Mouse (Mus musculus) spleen, postnatal 10 days (tissue): ENCODE measurements around the gene Kcnk4.

ENCODE experiments used
- DNase-seq, 2 experiments: peaks; one replicate each; pipeline ENCODE4 v3.0.0; 2021 to 2022; ENCODE audit warnings: low spot score in 2 of 2

Kcnk4 gene

DNA sequence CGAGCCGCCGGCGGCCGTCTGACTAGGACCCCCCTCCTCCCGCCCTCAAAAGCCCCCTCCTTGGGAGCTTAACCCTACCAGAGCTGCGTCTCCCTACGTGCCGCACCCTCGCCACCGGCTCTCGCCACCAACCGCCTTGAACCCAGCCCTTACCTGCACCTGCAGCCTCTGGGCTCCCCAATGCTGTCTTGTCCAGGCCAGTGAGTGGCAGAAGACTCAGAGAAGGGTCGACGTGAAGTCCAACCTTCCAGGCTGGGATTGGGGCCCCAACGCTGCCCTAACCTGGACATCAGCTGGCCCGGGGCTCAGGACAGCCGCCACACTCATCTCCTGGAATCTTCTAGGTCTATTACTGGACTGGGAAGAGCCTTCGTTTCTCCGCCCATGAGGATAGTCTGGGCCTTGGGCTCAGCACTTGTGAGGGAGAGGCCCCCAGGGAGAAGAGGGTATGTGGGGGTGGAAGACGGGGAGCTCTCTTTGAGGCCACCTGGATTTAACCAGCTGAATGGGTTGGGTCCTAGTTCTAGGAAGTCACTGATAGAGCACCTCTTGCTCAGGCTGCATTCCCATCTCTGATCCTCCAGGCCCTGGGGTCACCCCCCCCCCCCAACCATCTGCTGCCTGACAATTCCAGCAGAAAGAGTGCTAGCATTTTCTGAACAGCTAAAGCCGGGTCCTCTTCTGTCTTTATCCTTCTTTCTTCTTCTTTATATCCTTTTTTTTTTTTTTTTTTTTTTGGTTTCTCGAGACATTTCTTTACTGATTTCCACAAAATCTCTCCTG, at the start of gene Kcnk4:
Kcnk4 (minus strand) TSS at position 321 of the 783 bp plus-strand sequence.
- no peak for DNase-seq

GRCm38 (mm10) chr19:6983621-6984020, 49.3 kb upstream of the Kcnk4 start:
- no peak for DNase-seq

- DNase-seq: no peak
These were observed 47.1 kb upstream of the Kcnk4 start for GRCm38 (mm10) chr19:6981465-6981864.

DNA sequence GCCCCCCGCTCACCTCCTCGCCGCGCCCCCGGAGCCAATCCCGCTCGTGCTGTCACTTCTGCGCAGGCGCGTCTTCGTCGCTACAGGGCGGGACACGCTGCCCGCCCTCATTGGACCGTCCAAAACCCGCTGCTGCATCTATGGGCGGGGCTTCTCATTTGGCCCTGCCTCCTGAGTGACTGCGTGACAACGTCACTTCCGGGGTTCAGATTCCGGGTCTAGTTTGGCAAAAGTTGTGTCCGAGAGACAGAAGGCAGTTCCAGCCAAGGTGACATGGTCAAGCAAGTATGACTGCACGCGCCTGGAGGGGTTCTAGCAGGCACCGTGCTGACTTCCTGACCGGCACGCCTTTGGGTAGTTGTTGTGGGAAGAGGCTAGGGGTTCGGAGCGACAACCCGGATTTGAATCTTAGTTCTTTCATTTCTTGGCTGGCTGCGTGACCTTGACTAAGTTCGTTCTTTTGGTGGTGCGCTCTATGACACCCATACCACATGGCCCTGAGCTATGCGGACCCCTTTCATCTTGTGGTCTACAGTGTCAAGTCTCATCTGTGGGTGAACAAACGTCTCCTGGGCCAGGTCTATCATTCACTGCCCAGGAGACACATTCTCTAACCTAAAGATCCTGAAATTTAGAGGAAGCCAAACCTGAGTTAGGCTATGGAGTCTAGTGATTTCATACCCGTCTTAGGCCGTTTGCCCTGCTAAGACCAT, 46.2 kb upstream of the Kcnk4 start, which contains the start of gene Fkbp2:
Fkbp2 (minus strand) TSS at position 121 of the 713 bp plus-strand sequence.
- DNase-seq: peak in 1 of 2 experiments; percentile 99

DNA sequence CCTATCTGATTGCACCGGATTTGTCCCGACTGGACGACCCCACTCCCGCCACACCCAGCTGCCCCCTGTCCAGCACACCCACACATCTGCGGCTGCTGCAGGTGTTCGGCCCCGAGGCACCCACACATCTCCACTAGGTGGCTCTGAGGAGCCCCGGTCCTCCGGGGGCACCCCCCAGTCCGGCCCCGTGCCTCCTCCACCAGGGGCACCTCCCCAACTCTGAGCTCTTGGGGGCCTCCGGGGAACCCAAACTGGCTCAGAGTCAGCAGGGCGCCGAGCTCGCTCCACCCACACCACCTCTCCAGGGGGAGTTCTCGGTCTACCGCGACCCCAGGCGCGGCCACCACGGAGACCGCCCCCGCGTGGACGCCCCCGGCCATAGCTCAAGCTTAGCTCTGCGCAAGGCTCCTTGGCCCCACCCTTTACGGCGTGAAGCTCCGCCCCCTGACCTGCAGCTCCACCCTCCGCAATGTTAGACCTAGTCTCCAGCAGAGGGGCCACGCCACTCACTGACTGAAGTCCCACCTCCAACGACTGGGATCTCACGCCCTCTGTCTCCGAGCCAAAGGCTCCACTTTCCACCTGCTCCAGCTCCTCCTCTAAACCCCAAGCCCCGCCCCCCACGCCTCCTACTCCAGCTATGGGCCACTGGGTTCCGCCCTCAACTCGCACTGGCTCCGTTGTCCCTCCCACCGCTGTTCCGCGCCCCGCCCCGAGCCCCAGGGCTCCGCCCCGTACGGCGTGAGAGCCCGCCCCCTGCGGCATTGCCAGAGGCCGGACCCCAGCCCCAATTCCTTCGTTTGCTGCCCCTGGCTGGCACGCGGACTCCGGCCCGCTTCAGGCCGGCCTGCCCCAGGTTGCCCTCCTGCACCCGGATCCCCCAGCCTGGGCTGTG, 45.4 kb upstream of the Kcnk4 start:
- DNase-seq: peak; percentile 99 to 100

- DNase-seq: no peak
These were observed 44.7 kb upstream of the Kcnk4 start for GRCm38 (mm10) chr19:6979001-6979479.

DNA sequence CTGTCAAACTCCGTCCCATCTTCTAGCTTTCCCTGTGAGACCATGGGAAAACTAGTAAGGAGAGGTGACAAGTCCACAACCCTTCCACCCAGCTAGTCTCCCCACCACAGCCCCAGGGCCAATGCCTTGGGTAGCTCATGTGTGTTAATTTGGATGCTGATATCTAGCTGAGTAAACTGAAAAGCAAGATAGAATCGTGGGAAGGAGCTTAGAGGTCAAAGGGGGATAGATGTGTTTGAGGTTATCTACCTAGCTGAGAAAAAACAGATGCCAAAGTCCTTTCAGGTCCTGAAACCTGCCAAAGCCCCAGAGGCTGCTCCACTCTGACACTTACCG, 44.3 kb upstream of the Kcnk4 start:
- no peak for DNase-seq

- no peak for DNase-seq
These were observed 43.7 kb upstream of the Kcnk4 start for GRCm38 (mm10) chr19:6977759-6978638.

DNA sequence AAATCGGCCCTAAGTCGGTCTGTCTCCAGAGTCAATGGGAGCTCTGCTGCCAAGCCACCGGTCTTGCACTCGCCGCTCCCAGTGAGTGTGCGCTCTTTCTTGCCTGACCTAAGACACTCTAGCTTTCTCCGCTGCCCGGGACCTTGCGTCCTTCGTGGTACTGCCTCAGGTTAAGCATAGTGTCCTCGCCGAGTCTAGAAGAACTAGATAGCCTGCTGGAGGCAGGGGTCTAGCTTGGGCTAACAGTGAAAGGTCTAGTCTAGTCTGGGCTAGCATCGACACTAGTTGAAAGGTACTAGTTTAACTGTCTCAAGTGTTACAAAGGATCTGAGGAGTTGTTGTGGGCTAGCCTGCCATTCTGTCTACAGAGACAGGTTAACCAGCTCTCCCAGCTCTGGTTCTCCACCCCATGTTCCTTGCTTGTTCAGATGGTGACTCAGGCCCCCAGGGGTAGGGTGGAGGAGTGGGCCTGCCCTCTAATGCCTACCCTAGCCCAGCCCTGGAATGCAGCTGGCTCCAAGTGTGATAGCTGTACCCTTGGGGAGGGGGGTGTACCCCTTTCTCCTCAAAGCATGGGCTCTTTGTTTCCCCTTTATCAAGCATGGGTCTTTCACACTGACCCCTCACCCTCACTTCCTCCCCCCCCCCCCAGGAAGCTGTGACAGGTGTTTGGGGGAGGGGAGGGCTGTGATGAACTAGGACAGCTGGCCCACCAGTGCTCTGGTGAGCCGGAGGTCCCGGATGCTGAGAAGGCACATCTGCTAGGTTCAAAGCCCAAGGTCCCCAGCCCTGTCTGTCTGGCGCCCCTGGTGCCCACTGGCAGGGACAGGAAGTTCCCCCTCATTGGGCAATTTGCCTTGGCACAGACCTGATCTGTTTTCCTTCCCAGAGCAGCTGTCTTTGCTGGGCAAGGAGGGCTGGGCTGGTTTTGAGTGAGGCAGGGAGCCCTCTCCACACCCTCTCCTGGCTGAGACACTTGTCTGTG, 41.5 kb upstream of the Kcnk4 start, which contains the start of gene Plcb3:
Plcb3 (minus strand) TSS at position 934 of the 985 bp plus-strand sequence.
- DNase-seq: peak; percentile 58 to 73

DNA sequence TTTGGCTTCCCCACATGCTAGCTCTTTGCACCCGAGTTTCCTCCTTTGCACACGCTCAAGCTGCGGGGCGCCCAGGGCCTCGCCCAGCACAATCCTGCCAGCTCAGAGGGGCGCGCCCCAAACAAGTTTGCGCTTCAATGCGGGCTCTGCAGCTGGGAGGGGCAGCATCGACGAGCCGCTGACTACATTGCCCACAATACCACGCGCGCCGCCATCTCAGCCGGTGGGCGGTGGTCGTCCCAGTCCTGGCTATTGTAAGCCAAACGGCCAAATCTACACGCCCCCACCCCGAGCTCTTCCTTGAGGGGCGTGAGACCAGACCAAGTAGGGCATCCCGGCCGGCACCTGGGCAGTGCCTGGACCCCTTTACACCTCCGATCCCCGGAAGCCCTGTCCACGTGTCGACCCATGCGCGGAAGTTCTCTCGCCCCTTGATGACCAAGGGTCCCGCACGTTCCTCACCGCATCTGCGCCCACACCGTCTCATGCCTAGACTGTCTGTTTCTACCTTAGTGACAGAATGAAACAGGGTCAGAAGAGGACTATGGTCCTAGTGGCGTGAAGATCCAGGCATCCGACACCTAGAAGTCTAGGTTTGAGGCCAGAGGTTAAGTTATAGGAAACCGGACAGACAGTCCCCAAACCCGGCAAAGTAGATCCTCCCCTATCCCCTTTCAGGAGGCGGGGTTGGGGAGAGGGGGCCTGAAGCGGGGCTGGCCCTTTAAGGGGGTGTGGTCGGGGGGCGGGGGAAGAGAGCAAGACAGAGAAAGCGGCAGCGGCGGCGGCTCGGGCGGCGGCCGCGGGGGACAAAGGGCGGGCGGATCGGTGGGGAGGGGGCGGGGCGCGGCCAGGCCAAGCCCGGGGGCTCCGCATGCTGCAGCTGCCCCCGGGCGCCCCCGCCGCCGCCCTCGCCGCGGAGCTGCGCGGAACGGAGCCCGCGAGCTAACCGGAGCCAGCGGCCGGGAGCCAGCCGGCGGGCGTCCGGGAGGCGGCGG, 40.2 kb upstream of the Kcnk4 start, which contains the start of gene Ppp1r14b:
Ppp1r14b (plus strand) TSS at position 758 of the 995 bp plus-strand sequence.
- peak; percentile 73 to 86 for DNase-seq

DNA sequence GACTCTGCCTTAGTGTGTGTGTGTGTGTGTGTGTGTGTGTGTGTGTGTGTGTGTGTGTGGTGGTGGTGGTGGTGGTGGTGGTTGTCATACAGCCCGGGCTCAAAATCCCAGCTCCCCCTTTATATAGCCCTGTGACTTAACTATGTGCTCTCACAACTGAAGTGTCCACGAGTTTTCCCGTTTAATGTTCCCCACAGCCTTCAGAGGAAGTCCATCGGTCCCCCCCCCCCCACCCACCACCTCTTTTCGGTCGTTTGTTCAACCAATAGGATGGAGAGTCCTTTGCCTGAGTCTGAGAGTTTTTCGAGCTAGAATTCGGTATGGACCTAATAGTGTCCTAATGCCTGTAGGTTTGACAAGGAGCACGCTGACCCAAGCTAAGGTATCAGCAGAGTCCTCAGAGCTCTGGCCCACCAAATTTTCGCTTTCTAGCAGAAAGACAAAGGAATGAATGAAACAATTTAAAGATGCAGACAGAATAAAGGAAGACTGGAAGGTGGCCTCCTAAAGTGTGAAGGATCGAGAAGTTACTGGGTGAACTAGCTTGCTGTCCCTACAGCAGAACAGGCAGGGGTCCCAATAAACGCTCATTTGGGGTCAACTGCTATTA, 39.4 kb upstream of the Kcnk4 start:
- no peak for DNase-seq

DNA sequence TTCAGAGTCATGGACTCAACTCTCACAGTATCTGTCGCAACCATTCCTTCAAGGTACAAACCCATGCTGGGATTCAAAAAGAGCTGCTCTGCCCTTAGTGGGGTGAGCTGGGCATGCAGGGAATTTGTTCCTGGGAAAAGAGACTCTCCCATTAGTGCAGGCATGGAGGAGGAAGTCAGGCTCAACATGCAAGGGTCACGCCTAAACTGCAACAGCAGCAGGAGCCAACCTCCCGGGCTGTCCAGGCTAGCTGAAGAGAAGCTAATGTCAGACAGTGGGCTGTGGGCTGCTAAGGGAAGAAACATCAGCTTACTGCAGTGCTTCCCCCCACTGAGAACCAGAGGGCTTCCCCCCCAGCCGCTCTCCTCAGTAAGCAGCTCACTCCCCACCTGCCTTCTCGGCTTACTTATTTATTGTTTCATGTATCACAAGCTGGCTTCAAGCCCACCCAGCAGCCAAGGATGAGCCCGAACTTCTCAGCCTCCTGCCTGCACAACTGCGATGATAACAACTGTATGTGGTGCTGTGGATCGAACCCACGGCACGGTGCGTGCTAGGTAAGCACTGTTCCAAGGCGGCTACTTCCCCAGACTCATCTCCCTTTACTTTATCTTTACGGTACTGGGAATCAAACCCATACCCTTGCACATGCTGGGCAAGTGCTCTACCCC, 38.1 kb upstream of the Kcnk4 start:
- DNase-seq: no peak

GRCm38 (mm10) chr19:6971644-6972043, 37.3 kb upstream of the Kcnk4 start:
- no peak for DNase-seq

- no peak for DNase-seq
These were observed 36.3 kb upstream of the Kcnk4 start for GRCm38 (mm10) chr19:6970460-6971085.

GRCm38 (mm10) chr19:6969665-6970381, 35.5 kb upstream of the Kcnk4 start:
- peak; percentile 70 to 82 for DNase-seq

GRCm38 (mm10) chr19:6969291-6969664, 35.0 kb upstream of the Kcnk4 start:
- no peak for DNase-seq
